Mouse (Mus musculus): ENCODE results near the gene Zfp617. TPM values are rescaled to one million over a fixed set of nuclear protein-coding genes. Genes with fewer than 3 reads are reported as not detected.

The Zfp617 gene
- polyA plus RNA-seq, 1 experiment from 2014 or later: 29.5 TPM

- H3K27ac ChIP-seq: no peak overlapping the region
- H3K4me2 ChIP-seq (replicated peaks): no peak overlapping the region
- ATAC-seq (ENCODE audit: low FRiP score, low read depth): no peak
- no peaks in the 10 kb centered on the region for H3K4me1 ChIP-seq
- peaks cover 22% of the 10 kb centered on the region for H3K36me3 ChIP-seq
- H3K9ac ChIP-seq: no peak overlapping the region
- H3K27me3 ChIP-seq: no peaks in the 10 kb centered on the region
- H3K9me3 ChIP-seq: peaks cover 4% of the 10 kb centered on the region; the same call in 1 of the 2 replicates
- no peak overlapping the region for H3K4me3 ChIP-seq
Measured at GRCm38 (mm10) chr8:71960483-71960882, 52.0 kb downstream of the Zfp617 start.

GRCm38 (mm10) chr8:71961796-71962195 lies 53.4 kb downstream of the Zfp617 start:
- H3K4me1 ChIP-seq: no peaks in the 10 kb centered on the region
- no peak overlapping the region for H3K9ac ChIP-seq
- ATAC-seq (ENCODE audit: low FRiP score, low read depth): no peak
- no peaks in the 10 kb centered on the region for H3K27me3 ChIP-seq
- no peak overlapping the region for H3K4me2 ChIP-seq (replicated peaks)
- WGBS: 90% methylated on average over 5 of the region's 5 CpGs
- no peak overlapping the region for H3K27ac ChIP-seq
- H3K36me3 ChIP-seq: peaks cover 36% of the 10 kb centered on the region
- H3K9me3 ChIP-seq: peaks cover 8% of the 10 kb centered on the region
- H3K4me3 ChIP-seq: no peak overlapping the region

- no peak overlapping the region for H3K4me3 ChIP-seq
- H3K4me2 ChIP-seq (replicated peaks): no peak overlapping the region
- no peak for ATAC-seq (ENCODE audit: low FRiP score, low read depth)
- H3K36me3 ChIP-seq: peaks cover 51% of the 10 kb centered on the region
- H3K9ac ChIP-seq: no peak overlapping the region
- peaks cover 14% of the 10 kb centered on the region for H3K9me3 ChIP-seq
- no peaks in the 10 kb centered on the region for H3K27me3 ChIP-seq
- WGBS: 86% methylated on average over 3 of the region's 3 CpGs
- no peaks in the 10 kb centered on the region for H3K4me1 ChIP-seq
- H3K27ac ChIP-seq: no peak overlapping the region
Measured at GRCm38 (mm10) chr8:71964051-71964450, 55.6 kb downstream of the Zfp617 start.

- ATAC-seq (ENCODE audit: low FRiP score, low read depth): no peak
- peaks cover 61% of the 10 kb centered on the region for H3K36me3 ChIP-seq
- WGBS: 96% methylated on average over 2 of the region's 2 CpGs
Measured at GRCm38 (mm10) chr8:71965166-71965565, 56.7 kb downstream of the Zfp617 start.

GRCm38 (mm10) chr8:71966411-71966810 lies 58.0 kb downstream of the Zfp617 start:
- Histone ChIP-seq H3K27me3 (no peaks in the 10 kb centered on the region), H3K9me3 (peaks cover 14% of the 10 kb centered on the region), H3K36me3 (peaks cover 67% of the 10 kb centered on the region), H3K9ac (no peak overlapping the region), H3K4me3 (no peak overlapping the region), H3K4me2 (replicated peaks) (no peak overlapping the region), H3K27ac (no peak overlapping the region), H3K4me1 (no peaks in the 10 kb centered on the region)
- ATAC-seq (ENCODE audit: low FRiP score, low read depth): no peak

More at GRCm38 (mm10) chr8:71965166-71965565, 56.7 kb downstream of the Zfp617 start:
- Histone ChIP-seq H3K4me2 (replicated peaks) (no peak overlapping the region), H3K9me3 (peaks cover 14% of the 10 kb centered on the region), H3K9ac (no peak overlapping the region), H3K27me3 (no peaks in the 10 kb centered on the region), H3K4me3 (no peak overlapping the region), H3K4me1 (no peaks in the 10 kb centered on the region), H3K27ac (no peak overlapping the region)

- no peak for ATAC-seq (ENCODE audit: low FRiP score, low read depth)
- Histone ChIP-seq H3K27ac (no peak overlapping the region), H3K4me3 (no peak overlapping the region), H3K27me3 (no peaks in the 10 kb centered on the region), H3K4me1 (no peaks in the 10 kb centered on the region), H3K9ac (no peak overlapping the region), H3K36me3 (peaks cover 70% of the 10 kb centered on the region), H3K4me2 (replicated peaks) (no peak overlapping the region), H3K9me3 (peaks cover 14% of the 10 kb centered on the region)
- WGBS: 98% methylated on average over 5 of the region's 5 CpGs
Measured at GRCm38 (mm10) chr8:71967261-71967660, 58.8 kb downstream of the Zfp617 start.

- WGBS: 79% methylated on average over 6 of the region's 6 CpGs
- no peaks in the 10 kb centered on the region for H3K4me1 ChIP-seq
- H3K4me2 ChIP-seq (replicated peaks): no peak overlapping the region
- peaks cover 70% of the 10 kb centered on the region for H3K36me3 ChIP-seq
- no peak for ATAC-seq (ENCODE audit: low FRiP score, low read depth)
- H3K27ac ChIP-seq: no peak overlapping the region
- H3K27me3 ChIP-seq: no peaks in the 10 kb centered on the region
- H3K9ac ChIP-seq: no peak overlapping the region
- H3K9me3 ChIP-seq: peaks cover 14% of the 10 kb centered on the region
- no peak overlapping the region for H3K4me3 ChIP-seq
Measured at GRCm38 (mm10) chr8:71968100-71968499, 59.7 kb downstream of the Zfp617 start.

GRCm38 (mm10) chr8:71968636-71969035 lies 60.2 kb downstream of the Zfp617 start:
- Histone ChIP-seq H3K27ac (no peak overlapping the region), H3K9me3 (peaks cover 14% of the 10 kb centered on the region), H3K4me2 (replicated peaks) (no peak overlapping the region), H3K4me1 (no peaks in the 10 kb centered on the region), H3K9ac (no peak overlapping the region), H3K27me3 (no peaks in the 10 kb centered on the region), H3K4me3 (no peak overlapping the region), H3K36me3 (peaks cover 70% of the 10 kb centered on the region)
- WGBS: 84% methylated on average over 6 of the region's 6 CpGs
- no peak for ATAC-seq (ENCODE audit: low FRiP score, low read depth)

GRCm38 (mm10) chr8:71971945-71972344 lies 63.5 kb downstream of the Zfp617 start:
- no peak overlapping the region for H3K4me2 ChIP-seq (replicated peaks)
- no peaks in the 10 kb centered on the region for H3K27me3 ChIP-seq
- H3K4me1 ChIP-seq: no peaks in the 10 kb centered on the region
- H3K4me3 ChIP-seq: no peak overlapping the region
- 0 out of 2 replicates have a peak, but pooled peaks cover 4% of the 10 kb centered on the region for H3K9me3 ChIP-seq
- 74% methylated on average over 1 of the region's 1 CpGs for WGBS
- H3K9ac ChIP-seq: no peak overlapping the region
- peaks cover 40% of the 10 kb centered on the region for H3K36me3 ChIP-seq
- H3K27ac ChIP-seq: no peak overlapping the region
- ATAC-seq (ENCODE audit: low FRiP score, low read depth): no peak

- no peaks in the 10 kb centered on the region for H3K4me1 ChIP-seq
- H3K36me3 ChIP-seq: peaks cover 18% of the 10 kb centered on the region
- H3K9me3 ChIP-seq: no peaks in the 10 kb centered on the region
- ATAC-seq (ENCODE audit: low FRiP score, low read depth): no peak
- no peak overlapping the region for H3K4me3 ChIP-seq
- H3K27me3 ChIP-seq: no peaks in the 10 kb centered on the region
- no peak overlapping the region for H3K27ac ChIP-seq
- 87% methylated on average over 3 of the region's 3 CpGs for WGBS
- H3K9ac ChIP-seq: no peak overlapping the region
- no peak overlapping the region for H3K4me2 ChIP-seq (replicated peaks)
Measured at GRCm38 (mm10) chr8:71974211-71974610, 65.8 kb downstream of the Zfp617 start.

GRCm38 (mm10) chr8:71981032-71981431 lies 72.6 kb downstream of the Zfp617 start:
- no peaks in the 10 kb centered on the region for H3K4me1 ChIP-seq
- H3K4me2 ChIP-seq (replicated peaks): no peak overlapping the region
- no peak overlapping the region for H3K9ac ChIP-seq
- H3K4me3 ChIP-seq: no peak overlapping the region
- H3K36me3 ChIP-seq: no peaks in the 10 kb centered on the region
- no peak overlapping the region for H3K27ac ChIP-seq
- H3K9me3 ChIP-seq: no peaks in the 10 kb centered on the region
- ATAC-seq (ENCODE audit: low FRiP score, low read depth): no peak
- no peaks in the 10 kb centered on the region for H3K27me3 ChIP-seq
- WGBS: 52% methylated on average over 2 of the region's 2 CpGs

- WGBS: 86% methylated on average over 4 of the region's 4 CpGs
- Histone ChIP-seq H3K27me3 (no peaks in the 10 kb centered on the region), H3K36me3 (no peaks in the 10 kb centered on the region), H3K9me3 (no peaks in the 10 kb centered on the region), H3K27ac (no peak overlapping the region), H3K4me2 (replicated peaks) (no peak overlapping the region), H3K9ac (no peak overlapping the region), H3K4me1 (no peaks in the 10 kb centered on the region), H3K4me3 (no peak overlapping the region)
- no peak for ATAC-seq (ENCODE audit: low FRiP score, low read depth)
Measured at GRCm38 (mm10) chr8:71981456-71981855, 73.0 kb downstream of the Zfp617 start.

Measured in limb, embryonic 13.5 days (tissue).